Mouse (Mus musculus) CH12.LX (cell line): Measurements from ENCODE around the gene Adprh. TPM values are rescaled to one million over a fixed set of nuclear protein-coding genes. Genes with fewer than 3 reads are reported as not detected.

Experiments
- DNase-seq: peaks from one replicate; pipeline ENCODE4 v3.0.0-alpha.2; 2013; ENCODE audit errors: extremely low read depth
- H3K27ac ChIP-seq: 2 replicates; pipeline ENCODE4 v1.5.1; 2012; ENCODE audit warnings: low read depth, mild to moderate bottlenecking, control low read depth, moderate library complexity; ENCODE audit not compliant: insufficient read depth
- H3K27me3 ChIP-seq: replicated peaks from 2 replicates; pipeline ENCODE3; 2012; ENCODE audit warnings: inconsistent platforms
- H3K36me3 ChIP-seq, 2 experiments: replicated peaks in 1 of 2; 2 replicates each; pipeline versions ENCODE3 to v1.6.1; 2012; ENCODE audit warnings: inconsistent platforms in 1 of 2, low read length in 1 of 2, mild to moderate bottlenecking in 1 of 2, mixed read lengths in 1 of 2, moderate library complexity in 1 of 2; ENCODE audit not compliant: control insufficient read depth in 1 of 2, insufficient read depth in 1 of 2
- H3K4me1 ChIP-seq, 2 experiments: 2 replicates each; pipeline ENCODE4 v1.6.1; 2012; ENCODE audit warnings: inconsistent platforms in 1 of 2, moderate library complexity in 1 of 2; ENCODE audit not compliant: insufficient read depth in 2 of 2, control insufficient read depth in 1 of 2
- H3K4me2 ChIP-seq: 2 replicates; pipeline ENCODE4 v1.6.1; 2012; ENCODE audit warnings: low read depth, mild to moderate bottlenecking, control low read depth; ENCODE audit not compliant: poor library complexity, insufficient read depth, severe bottlenecking
- H3K4me3 ChIP-seq, 3 experiments: fragments of 150-350 bp in 1 of 3; sonication (generic) in 1 of 3; replicated peaks in 1 of 3; 2 replicates each; pipeline versions ENCODE3 to v1.5.1; 2011 to 2012; ENCODE audit warnings: low read depth in 2 of 3, low read length in 2 of 3, mild to moderate bottlenecking in 2 of 3, moderate library complexity in 2 of 3, control low read depth in 1 of 3, improper control_type of control experiment in 1 of 3, inconsistent platforms in 1 of 3, mixed read lengths in 1 of 3; ENCODE audit not compliant: poor library complexity in 1 of 3
- H3K79me2 ChIP-seq: replicated peaks from 2 replicates; pipeline ENCODE4 v1.6.1; 2012; ENCODE audit warnings: mild to moderate bottlenecking, moderate library complexity; ENCODE audit not compliant: control insufficient read depth, poor library complexity, insufficient read depth, severe bottlenecking; ENCODE audit errors: extremely low read depth
- H3K9ac ChIP-seq: 2 replicates; pipeline ENCODE4 v1.6.1; 2012; ENCODE audit warnings: low read depth, mild to moderate bottlenecking, control low read depth, moderate library complexity; ENCODE audit not compliant: insufficient read depth
- H3K9me3 ChIP-seq: replicated peaks from 2 replicates; pipeline ENCODE3; 2012; ENCODE audit warnings: low read length, inconsistent platforms, mixed read lengths
- CHD1 ChIP-seq: IDR thresholded peaks from 2 replicates; pipeline ENCODE4 v1.6.1; 2012; ENCODE audit warnings: low read depth, low read length, improper control_type of control experiment, inconsistent platforms
- CTCF ChIP-seq, 2 experiments: IDR thresholded peaks in 1 of 2; conservative IDR thresholded peaks in 1 of 2; 2 replicates each; pipeline ENCODE4 v1.5.1; 2011 to 2012; ENCODE audit warnings: low read depth in 2 of 2, low read length in 2 of 2, improper control_type of control experiment in 1 of 2, inconsistent platforms in 1 of 2, mild to moderate bottlenecking in 1 of 2, moderate library complexity in 1 of 2
- E2F4 ChIP-seq: IDR thresholded peaks from 2 replicates; pipeline ENCODE4 v1.6.1; 2011; ENCODE audit warnings: low read depth, low read length, improper control_type of control experiment; ENCODE audit not compliant: insufficient replicate concordance
- ETS1 ChIP-seq: conservative IDR thresholded peaks from 2 replicates; pipeline ENCODE4 v1.6.1; 2012; ENCODE audit warnings: low read depth, mild to moderate bottlenecking, inconsistent platforms, low read length, improper control_type of control experiment, moderate library complexity
- HCFC1 ChIP-seq: IDR thresholded peaks from 2 replicates; pipeline ENCODE4 v1.6.1; 2012; ENCODE audit warnings: low read depth, mild to moderate bottlenecking, inconsistent platforms, low read length, improper control_type of control experiment
- KAT2A ChIP-seq: IDR thresholded peaks from 2 replicates; pipeline ENCODE4 v1.6.1; 2012; ENCODE audit warnings: low read length, improper control_type of control experiment, inconsistent platforms; ENCODE audit not compliant: insufficient replicate concordance
- MAFK ChIP-seq: IDR thresholded peaks from 2 replicates; pipeline ENCODE4 v1.6.1; 2011; ENCODE audit warnings: low read length, improper control_type of control experiment; ENCODE audit not compliant: insufficient replicate concordance
- MAZ ChIP-seq: IDR thresholded peaks from 2 replicates; pipeline ENCODE4 v1.6.1; 2012; ENCODE audit warnings: low read depth, mild to moderate bottlenecking, inconsistent platforms, low read length, improper control_type of control experiment, moderate library complexity
- MEF2A ChIP-seq: IDR thresholded peaks from 2 replicates; pipeline ENCODE4 v1.6.1; 2014; ENCODE audit warnings: low read depth, mild to moderate bottlenecking, inconsistent platforms, low read length, improper control_type of control experiment, borderline replicate concordance
- MYC ChIP-seq: IDR thresholded peaks from 2 replicates; pipeline ENCODE4 v1.6.1; 2011; ENCODE audit warnings: low read depth, mild to moderate bottlenecking, improper control_type of control experiment, low read length
- PAX5 ChIP-seq: IDR thresholded peaks from 2 replicates; pipeline ENCODE4 v1.6.1; 2012; ENCODE audit warnings: low read length, inconsistent platforms, mixed read lengths
- POLR2A ChIP-seq: IDR thresholded peaks from 2 replicates; pipeline ENCODE4 v1.6.1; 2011; ENCODE audit warnings: low read depth, mild to moderate bottlenecking, improper control_type of control experiment, low read length
- POLR2AphosphoS2 ChIP-seq: IDR thresholded peaks from 2 replicates; pipeline ENCODE4 v1.6.1; 2011; ENCODE audit warnings: low read depth, low read length, improper control_type of control experiment
- RAD21 ChIP-seq: IDR thresholded peaks from 2 replicates; pipeline ENCODE4 v1.6.1; 2011; ENCODE audit warnings: low read depth, mild to moderate bottlenecking, low read length, improper control_type of control experiment, moderate library complexity
- RCOR1 ChIP-seq: conservative IDR thresholded peaks from 2 replicates; pipeline ENCODE4 v1.6.1; 2012; ENCODE audit warnings: low read depth, mild to moderate bottlenecking, inconsistent platforms, low read length, improper control_type of control experiment
- SMC3 ChIP-seq: IDR thresholded peaks from 2 replicates; pipeline ENCODE4 v1.6.1; 2011; ENCODE audit warnings: low read depth, low read length, improper control_type of control experiment
- UBTF ChIP-seq: IDR thresholded peaks from 2 replicates; pipeline ENCODE4 v1.6.1; 2012; ENCODE audit warnings: low read depth, mild to moderate bottlenecking, inconsistent platforms, low read length, improper control_type of control experiment, moderate library complexity
- USF1 ChIP-seq: IDR thresholded peaks from 2 replicates; pipeline ENCODE4 v1.6.1; 2014; ENCODE audit warnings: low read depth, mild to moderate bottlenecking, inconsistent platforms, low read length, improper control_type of control experiment
- USF2 ChIP-seq: conservative IDR thresholded peaks from 2 replicates; pipeline ENCODE4 v1.6.1; 2011; ENCODE audit warnings: low read depth, low read length, improper control_type of control experiment
- ZC3H11A ChIP-seq: IDR thresholded peaks from 2 replicates; pipeline ENCODE4 v1.6.1; 2012; ENCODE audit warnings: low read depth, mild to moderate bottlenecking, inconsistent platforms, low read length, improper control_type of control experiment
- ZKSCAN1 ChIP-seq: IDR thresholded peaks from 2 replicates; pipeline ENCODE4 v1.6.1; 2012; ENCODE audit warnings: low read depth, inconsistent platforms, low read length, improper control_type of control experiment, borderline replicate concordance
- ZMIZ1 ChIP-seq: IDR thresholded peaks from 2 replicates; pipeline ENCODE4 v1.6.1; 2012; ENCODE audit warnings: low read depth, mild to moderate bottlenecking, inconsistent platforms, low read length, improper control_type of control experiment
- ZNF384 ChIP-seq: IDR thresholded peaks from 2 replicates; pipeline ENCODE4 v1.6.1; 2012; ENCODE audit warnings: low read depth, low read length, improper control_type of control experiment, inconsistent platforms
- dilution Hi-C: fragments of 300-500 bp; cut with MboI; formaldehyde crosslinking; loops from 2 replicates; pipeline ENCODE4 v1.14.3; 2020; ENCODE audit warnings: low sequenced_read_pairs; ENCODE audit not compliant: extremely low pct_unique_long_range_greater_than_20kb, extremely low pct_ligation_motif_present
- in situ Hi-C: fragments of 300-500 bp; cut with MboI; formaldehyde crosslinking; loops from 3 replicates; pipeline ENCODE4 v1.14.3; 2019; ENCODE audit warnings: low sequenced_read_pairs, low pct_ligation_motif_present, low pct_unique_long_range_greater_than_20kb, mixed read lengths
- polyA plus RNA-seq: library from polyadenylated mRNA; unstranded; fragments of >175 nt; gene quantifications from 2 replicates; pipeline ENCODE4 v1.2.1, GENCODE M21; 2012; ENCODE audit warnings: low read depth; ENCODE audit not compliant: insufficient read length
- total RNA-seq, 2 experiments: library from RNA; depleted of rRNA; stranded (reverse); fragments of 300-350 nt in 1 of 2; fragments of >200 nt in 1 of 2; gene quantifications; 2 replicates each; pipeline ENCODE4 v1.2.3; 2012 to 2014

Gene Adprh
- total and polyA plus RNA-seq, 3 experiments: 45.3 to 82.9 (median 67.7) TPM

DNA sequence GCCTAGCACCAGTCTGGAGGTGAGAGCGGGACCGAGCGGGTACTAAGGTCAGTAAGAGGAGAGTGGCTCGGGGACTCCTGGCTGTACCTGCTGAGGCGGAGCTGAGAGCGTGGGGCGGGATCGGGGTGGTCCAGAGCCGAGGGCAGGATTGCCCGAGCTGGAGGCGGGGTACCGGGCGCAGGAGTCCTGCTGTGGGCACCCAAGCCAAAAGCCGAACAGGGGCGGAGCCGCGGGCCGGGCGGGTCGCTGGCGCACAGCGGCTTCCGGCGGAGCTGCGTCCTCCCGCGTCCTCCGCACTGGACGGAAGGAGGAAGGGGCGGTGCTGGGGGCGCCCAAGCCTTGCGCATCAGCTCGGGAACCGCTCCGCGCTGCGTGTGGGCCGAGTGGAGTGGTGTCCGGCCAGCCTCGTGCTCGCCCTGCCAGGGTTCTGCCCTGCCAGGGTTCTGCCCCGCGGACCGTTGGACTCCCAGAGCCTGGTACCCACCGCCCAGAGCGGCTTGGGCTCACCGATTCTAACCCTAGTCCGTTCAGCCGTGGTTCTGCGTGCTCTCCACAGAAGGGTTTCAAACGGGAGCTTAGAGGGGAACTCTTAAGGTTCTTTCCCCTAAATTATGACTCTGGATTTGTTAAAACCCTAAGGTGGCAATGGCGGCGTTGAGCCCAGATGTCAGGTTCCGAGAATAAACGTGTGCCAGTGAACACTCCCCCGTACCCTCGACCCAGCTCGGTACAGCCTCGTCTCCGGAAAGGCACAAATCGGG lies at the start of gene Adprh (continued):
- 0 out of 4 replicates have a peak, but pooled peaks of 1 of the 2 experiments have one; percentile 4 for TF ChIP-seq CTCF (conservative IDR thresholded peaks at IDR 0.05 in 1 of 2, IDR thresholded peaks at IDR 0.05 in 1 of 2; ENCODE audit: low read depth in 2 of 2, low read length in 2 of 2)

DNA sequence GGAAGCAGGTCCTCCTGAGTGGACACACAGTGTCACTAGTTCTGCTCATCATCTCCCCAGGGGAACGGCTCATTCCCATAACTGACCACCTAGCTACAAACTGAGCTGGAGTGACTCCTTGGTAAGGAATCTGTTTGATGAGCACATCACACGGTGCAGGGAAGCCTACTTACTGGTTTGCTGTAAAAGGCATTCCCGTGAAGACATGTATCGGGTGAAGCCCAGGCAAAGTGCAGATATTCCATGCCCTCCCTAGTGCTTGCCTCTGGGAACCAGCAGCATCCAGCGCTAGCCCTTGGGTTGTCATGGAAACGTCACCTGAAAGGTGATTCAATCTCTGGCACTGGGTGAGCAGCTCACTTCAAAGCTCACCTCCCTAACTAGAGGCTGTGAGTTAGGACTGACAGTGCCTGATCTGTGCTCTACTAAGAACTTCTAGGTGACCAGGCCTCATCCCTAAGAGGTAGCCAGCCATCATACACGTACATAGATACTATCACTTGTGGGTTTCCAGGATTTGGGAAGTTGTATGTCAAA lies 44.2 kb upstream of the Adprh start:
- Histone ChIP-seq H3K4me3 (no peak overlapping the region), H3K79me2 (no peaks in the 10 kb centered on the region), H3K36me3 (peaks cover 63 to 86% of the 10 kb centered on the region in 2 experiments), H3K27ac (no peak overlapping the region; the same call in 1 of the 2 replicates), H3K27me3 (no peaks in the 10 kb centered on the region), H3K4me1 (no peaks in the 10 kb centered on the region), H3K4me2 (no peak overlapping the region), H3K9ac (no peak overlapping the region), H3K9me3 (no peaks in the 10 kb centered on the region)
- in situ Hi-C loops: no loop called here
- DNase-seq: no peak
- dilution Hi-C loops: no loop called here
- TF ChIP-seq ZMIZ1: peak; percentile 57
- TF ChIP-seq USF2: no peak
- TF ChIP-seq POLR2AphosphoS2: peak; percentile 75; the same call in 1 of the 2 replicates

DNA sequence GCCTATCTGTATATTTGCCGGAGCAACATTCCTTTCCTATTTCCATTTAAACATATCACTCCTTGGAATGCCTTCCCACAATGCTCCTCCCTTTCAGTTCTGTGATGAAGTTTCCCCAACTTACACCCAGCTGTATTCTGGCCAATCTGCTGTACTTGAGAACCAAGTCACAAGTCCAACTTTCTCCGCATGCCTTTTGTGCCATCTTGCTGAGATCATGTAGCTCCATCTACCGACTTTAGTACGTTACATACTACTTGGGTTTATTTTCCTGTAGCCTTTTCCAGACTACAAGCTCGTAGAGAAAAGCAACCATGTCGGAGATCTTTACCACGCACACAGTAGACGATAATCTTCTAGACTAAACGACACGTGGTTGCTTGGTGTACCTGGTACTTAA lies 41.4 kb upstream of the Adprh start:
- dilution Hi-C loops (no loop called here), in situ Hi-C loops (no loop called here)
- Histone ChIP-seq H3K4me2 (no peak overlapping the region), H3K9ac (no peak overlapping the region), H3K4me3 (no peak overlapping the region), H3K27me3 (no peaks in the 10 kb centered on the region), H3K9me3 (no peaks in the 10 kb centered on the region), H3K79me2 (no peaks in the 10 kb centered on the region), H3K4me1 (0 out of 4 replicates have a peak, but pooled peaks cover 0 to 3% of the 10 kb centered on the region in 2 experiments), H3K36me3 (peaks cover 71 to 90% of the 10 kb centered on the region in 2 experiments), H3K27ac (no peak overlapping the region)
- DNase-seq: no peak
- TF ChIP-seq MYC (no peak), CTCF (conservative IDR thresholded peaks at IDR 0.05 in 1 of 2, IDR thresholded peaks at IDR 0.05 in 1 of 2; ENCODE audit: low read depth in 2 of 2, low read length in 2 of 2) (peak in 1 of 2 experiments; percentile 23; a peak in 1 of 4 replicates), UBTF (no peak), E2F4 (no peak), MAFK (no peak), ZKSCAN1 (no peak), ZC3H11A (no peak), USF1 (no peak), ZNF384 (no peak), KAT2A (no peak), POLR2A (no peak), HCFC1 (no peak), SMC3 (peak; percentile 20; the same call in 1 of the 2 replicates), POLR2AphosphoS2 (no peak; the same call in 1 of the 2 replicates), ETS1 (no peak), MEF2A (no peak), RCOR1 (no peak), MAZ (no peak), RAD21 (peak; percentile 23), PAX5 (no peak), CHD1 (no peak)
